Mouse (Mus musculus) G1E (cell line): ENCODE measurements around the gene Zfp882.
"Not testable (repeated sequence)": the region's sequence is repeated elsewhere in the genome, so short reads cannot be mapped to it uniquely, and the experiment has no call there.

Experiments used
- CTCF ChIP-seq: IDR thresholded peaks from 2 replicates; pipeline ENCODE4 v1.5.1; 2012; ENCODE audit warnings: low read depth, low read length, inconsistent platforms, mixed read lengths
- GATA1 ChIP-seq: IDR thresholded peaks from 2 replicates; pipeline ENCODE4 v1.6.1; 2012; ENCODE audit warnings: borderline replicate concordance, low read length, inconsistent platforms, mixed read lengths
- POLR2AphosphoS5 ChIP-seq: IDR thresholded peaks from 2 replicates; pipeline ENCODE4 v1.6.1; 2012; ENCODE audit warnings: low read depth, low read length, inconsistent platforms; ENCODE audit not compliant: insufficient replicate concordance
- TAL1 ChIP-seq: conservative IDR thresholded peaks from 2 replicates; pipeline ENCODE4 v1.6.1; 2012; ENCODE audit warnings: low read depth, low read length, inconsistent platforms, mixed read lengths

- TF ChIP-seq CTCF, TAL1, POLR2AphosphoS5, GATA1: not testable (repeated sequence)
Observed at GRCm38 (mm10) chr8:71952961-71953700, 44.7 kb downstream of the Zfp882 start.
